Mouse (Mus musculus) thymus, postnatal 0 days (tissue): ENCODE data around the gene Cdkn2a. TPM values are rescaled to one million over a fixed set of nuclear protein-coding genes. Genes with fewer than 3 reads are reported as not detected.

Source experiments
- DNase-seq: peaks from one replicate; pipeline ENCODE4 v3.0.0-alpha.2; 2015; ENCODE audit warnings: low spot score
- polyA plus RNA-seq: library from polyadenylated mRNA; unstranded; fragments of >200 nt; fragmentation: Nextera tagmentation; extraction: Ambion mirVana; gene quantifications from 2 replicates; pipeline ENCODE4 v1.2.1, GENCODE M21; 2015

Gene Cdkn2a
- polyA plus RNA-seq, result not detected in 2 replicates

- peak; percentile 35 for DNase-seq
These were observed at the start of gene Cdkn2a for GRCm38 (mm10) chr4:89294486-89295440. Gene Cdkn2a, minus strand, starts transcription at chr4:89294653.

- no peak for DNase-seq
These were observed 19.0 kb upstream of the Cdkn2a start for GRCm38 (mm10) chr4:89313461-89313860.

- DNase-seq, result peak; percentile 61
These were observed 16.2 kb upstream of the Cdkn2a start, which contains the start of gene Cdkn2b for GRCm38 (mm10) chr4:89310491-89311254. Gene Cdkn2b, minus strand, starts transcription at chr4:89311039.

GRCm38 (mm10) chr4:89309996-89310395, 15.5 kb upstream of the Cdkn2a start:
- DNase-seq, result no peak

GRCm38 (mm10) chr4:89308001-89308400, 13.5 kb upstream of the Cdkn2a start:
- no peak for DNase-seq

GRCm38 (mm10) chr4:89306798-89307365, 12.4 kb upstream of the Cdkn2a start:
- DNase-seq, result no peak

- DNase-seq, result no peak
These were observed 11.2 kb upstream of the Cdkn2a start for GRCm38 (mm10) chr4:89305691-89306090.

GRCm38 (mm10) chr4:89303281-89303995, 9.0 kb upstream of the Cdkn2a start:
- DNase-seq, result no peak

- DNase-seq, result no peak
These were observed 7.7 kb upstream of the Cdkn2a start for GRCm38 (mm10) chr4:89302129-89302528.

- no peak for DNase-seq
These were observed 5.3 kb upstream of the Cdkn2a start for GRCm38 (mm10) chr4:89299721-89300120.

- no peak for DNase-seq
These were observed 1.2 kb upstream of the Cdkn2a start for GRCm38 (mm10) chr4:89295441-89296220.

- DNase-seq, result no peak
These were observed 365 bp downstream of the Cdkn2a start for GRCm38 (mm10) chr4:89294091-89294485.

- DNase-seq, result no peak
These were observed 937 bp downstream of the Cdkn2a start for GRCm38 (mm10) chr4:89293516-89293915.

GRCm38 (mm10) chr4:89289028-89289427, 5.4 kb downstream of the Cdkn2a start:
- DNase-seq, result no peak

GRCm38 (mm10) chr4:89286566-89286965, 7.9 kb downstream of the Cdkn2a start:
- DNase-seq, result no peak

- DNase-seq, result no peak
These were observed 8.8 kb downstream of the Cdkn2a start for GRCm38 (mm10) chr4:89285688-89286087.

GRCm38 (mm10) chr4:89282661-89283060, 11.8 kb downstream of the Cdkn2a start:
- no peak for DNase-seq

GRCm38 (mm10) chr4:89282036-89282566, 12.4 kb downstream of the Cdkn2a start:
- no peak for DNase-seq

GRCm38 (mm10) chr4:89281236-89281635, 13.2 kb downstream of the Cdkn2a start:
- DNase-seq, result no peak

- DNase-seq, result no peak
These were observed 14.8 kb downstream of the Cdkn2a start for GRCm38 (mm10) chr4:89279641-89280040.
